Mouse (Mus musculus): Measurements from ENCODE around the gene Cd79b.
"Not testable (repeated sequence)": the region's sequence is repeated elsewhere in the genome, so short reads cannot be mapped to it uniquely, and the experiment has no call there.

Gene Cd79b

DNA sequence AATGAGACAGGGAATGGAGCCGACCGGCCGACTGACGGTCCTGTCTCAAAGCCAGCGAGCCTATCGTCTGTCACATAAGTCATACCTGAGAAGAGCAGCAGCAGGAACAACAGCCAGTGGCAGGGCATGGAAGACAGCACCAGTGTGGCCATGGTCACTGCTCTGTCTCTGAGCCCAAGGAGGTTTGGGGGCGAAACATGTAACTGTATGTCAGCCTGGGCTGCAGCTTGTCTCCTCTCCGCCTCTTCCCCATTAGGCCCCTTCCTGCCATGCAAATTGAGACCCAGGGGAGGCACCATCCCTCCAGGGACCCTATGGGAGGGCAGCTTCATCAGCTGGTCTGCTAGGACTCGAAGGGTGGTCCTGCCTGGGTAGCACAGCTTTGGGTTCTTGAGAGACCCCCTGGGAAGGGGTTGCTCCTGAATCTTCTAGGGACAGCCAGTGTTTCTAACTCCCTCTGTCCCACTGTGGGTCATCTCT is at the start of gene Cd79b:
TSS of gene Cd79b (minus strand) at position 430 of the 480 bp plus-strand sequence.
- CTCF ChIA-PET, result no interaction called here

DNA sequence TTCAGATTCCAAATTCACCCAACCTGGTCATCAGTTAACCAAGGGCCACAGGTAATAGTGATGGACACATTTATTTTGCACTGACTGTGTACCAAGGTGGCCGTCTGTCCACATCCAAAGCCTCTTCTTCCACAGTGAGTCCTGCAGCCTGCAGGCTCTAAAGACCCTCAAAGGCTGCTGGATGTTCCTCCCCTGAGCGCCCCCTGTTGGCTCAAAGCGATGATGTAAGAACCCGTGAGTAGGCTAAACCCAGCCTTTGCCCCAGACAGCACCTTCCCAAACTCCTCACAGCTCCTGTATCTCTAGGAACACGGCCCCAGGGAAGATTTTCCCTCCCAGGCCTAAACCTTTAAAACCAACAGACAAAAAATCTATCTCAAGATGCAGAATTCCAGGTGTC is 44.8 kb upstream of the Cd79b start:
- CTCF ChIA-PET, result no interaction called here

DNA sequence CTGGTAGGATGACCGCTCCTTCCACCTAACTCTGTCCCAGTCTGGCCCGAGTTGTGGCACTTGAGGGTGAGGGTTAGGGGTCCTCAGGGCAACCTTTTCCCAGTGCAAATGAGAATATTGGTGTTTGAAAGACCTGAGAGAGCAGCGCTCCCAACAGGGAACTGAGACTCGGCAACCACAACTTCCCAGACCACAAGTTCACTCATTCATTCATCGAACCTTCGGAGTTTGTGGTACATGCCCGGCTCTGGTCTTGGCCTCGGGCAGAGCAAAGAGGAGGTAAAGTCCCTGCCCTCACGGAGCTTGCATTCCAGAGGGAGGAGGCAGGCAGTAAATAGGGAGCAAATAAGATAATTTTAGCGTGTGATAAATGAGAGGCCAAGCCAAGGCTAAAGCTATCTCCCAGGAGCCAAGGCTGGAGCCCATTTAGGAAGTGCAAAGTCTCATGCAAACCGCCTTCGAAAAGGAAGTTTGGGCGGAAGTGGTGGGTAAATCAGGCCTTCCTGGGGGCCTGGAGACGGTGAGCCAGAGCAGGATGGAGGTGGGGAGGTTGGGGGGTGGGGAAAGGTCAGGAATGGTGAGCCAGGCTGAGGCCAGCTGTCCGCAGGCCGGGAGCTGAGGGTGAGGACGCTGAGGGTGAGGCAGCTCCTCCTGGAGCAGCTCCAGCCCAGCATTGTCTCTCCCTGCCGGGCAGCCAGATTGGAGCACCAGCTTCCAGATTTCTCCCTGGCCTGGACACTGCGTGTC is 41.0 kb upstream of the Cd79b start:
- CTCF ChIA-PET, result interaction anchor here (0.7 to 1.1 kb wide), 3 partner anchors 9 to 11 kb away, joined by 3 read pairs; partner anchors contain the start of gene Prr29

DNA sequence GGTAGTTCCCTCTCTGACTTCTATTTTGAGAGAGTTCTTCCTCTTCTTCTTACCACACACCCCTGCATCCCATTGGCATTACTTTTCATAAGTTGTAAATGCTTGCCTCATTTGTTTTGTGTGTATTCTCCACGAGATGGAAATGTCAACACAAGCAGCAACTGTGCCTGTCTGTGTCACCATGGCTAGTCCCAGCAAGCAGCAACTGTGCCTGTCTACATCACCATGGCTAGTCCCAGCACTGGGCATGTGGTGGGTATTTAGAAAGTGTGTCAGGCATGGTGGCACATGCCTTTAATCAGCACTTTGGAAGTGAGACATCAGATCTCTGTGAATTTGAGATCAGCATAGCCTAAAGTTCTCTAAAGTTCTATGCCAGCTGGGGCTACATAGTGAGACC is 39.6 kb upstream of the Cd79b start:
- CTCF ChIA-PET, result no interaction called here

DNA sequence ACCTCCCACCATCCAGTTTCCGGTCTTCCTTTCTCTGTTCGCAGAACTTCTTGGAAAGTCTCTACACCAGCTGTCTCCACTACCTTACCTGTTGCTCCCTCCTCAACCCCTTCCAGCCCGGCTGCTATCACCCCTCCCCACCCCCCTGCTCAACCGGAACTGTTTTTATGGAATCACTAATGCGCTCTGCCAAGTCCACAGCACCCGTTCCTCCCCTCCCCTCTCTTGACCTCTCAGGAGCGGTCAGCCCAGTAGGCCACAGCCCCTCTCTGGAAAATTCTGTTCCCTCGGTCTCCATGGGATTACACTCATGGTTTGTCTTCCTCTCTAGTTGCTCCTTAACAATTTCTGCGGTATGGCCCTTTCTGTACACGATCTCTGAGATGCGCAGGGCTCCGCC is 38.6 kb upstream of the Cd79b start, which contains the start of gene Scn4a:
TSS of gene Scn4a (minus strand) at position 101 of the 400 bp plus-strand sequence.
- CTCF ChIA-PET, result interaction anchor here (0.6 kb wide), 1 partner anchor 268 kb away, joined by 3 read pairs; no protein-coding TSS in a partner anchor

DNA sequence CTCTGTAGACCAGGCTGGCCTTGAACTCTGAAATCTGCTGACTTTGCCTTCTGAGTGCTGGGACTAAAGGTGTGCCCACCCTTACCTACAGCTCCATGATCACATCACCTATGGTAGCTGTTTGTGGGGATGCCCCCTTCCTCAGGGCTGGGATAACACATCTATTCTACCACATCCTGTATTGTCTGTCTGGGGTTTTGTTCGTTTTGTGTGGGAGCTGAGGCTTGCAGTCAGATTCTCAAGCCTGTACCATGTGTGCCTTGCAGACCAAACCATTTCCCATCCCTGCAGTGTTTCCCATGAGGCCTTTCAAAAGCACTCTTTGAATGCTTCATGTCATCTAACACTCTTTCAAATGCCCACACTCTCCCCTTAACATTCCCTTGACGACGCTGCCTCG is 37.4 kb upstream of the Cd79b start:
- CTCF ChIA-PET, result no interaction called here

DNA sequence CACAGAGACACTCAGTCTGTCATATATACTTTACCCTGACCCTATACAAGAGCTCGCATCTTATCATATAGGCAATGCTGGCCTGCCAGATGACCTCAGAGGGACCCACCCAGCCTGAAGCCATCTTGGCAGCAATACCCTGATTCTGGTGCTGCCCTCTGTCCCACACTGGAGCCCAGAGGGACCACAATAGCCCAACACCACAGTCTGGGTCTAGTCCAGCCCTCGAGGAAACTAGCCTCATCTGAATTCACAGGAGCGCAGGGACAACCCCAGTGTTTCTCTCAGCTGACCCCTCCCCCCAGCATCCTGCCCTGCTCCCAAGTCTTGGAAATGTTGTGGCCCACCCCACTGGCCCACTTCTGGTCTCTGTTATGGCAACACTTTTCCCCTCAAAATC is 36.7 kb upstream of the Cd79b start:
- CTCF ChIA-PET, result no interaction called here

DNA sequence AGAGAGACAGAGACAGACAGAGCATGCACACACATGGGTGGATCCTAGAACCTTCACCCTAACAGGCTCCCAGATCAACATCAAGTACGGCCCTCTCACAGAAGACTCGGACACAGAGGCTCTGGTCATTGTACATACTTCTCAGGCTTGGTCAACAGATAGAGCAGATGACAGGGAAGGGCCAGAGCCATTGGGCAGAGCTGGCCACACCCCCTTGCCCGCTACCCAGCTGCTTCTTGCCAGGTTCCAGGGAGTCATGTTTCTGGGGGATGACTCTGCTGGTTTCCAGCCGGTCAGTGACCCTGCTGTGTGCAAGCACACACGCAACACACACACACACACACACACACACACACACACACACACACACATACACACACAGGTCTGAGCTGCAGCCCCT is 36.3 kb upstream of the Cd79b start:
- CTCF ChIA-PET, result no interaction called here

DNA sequence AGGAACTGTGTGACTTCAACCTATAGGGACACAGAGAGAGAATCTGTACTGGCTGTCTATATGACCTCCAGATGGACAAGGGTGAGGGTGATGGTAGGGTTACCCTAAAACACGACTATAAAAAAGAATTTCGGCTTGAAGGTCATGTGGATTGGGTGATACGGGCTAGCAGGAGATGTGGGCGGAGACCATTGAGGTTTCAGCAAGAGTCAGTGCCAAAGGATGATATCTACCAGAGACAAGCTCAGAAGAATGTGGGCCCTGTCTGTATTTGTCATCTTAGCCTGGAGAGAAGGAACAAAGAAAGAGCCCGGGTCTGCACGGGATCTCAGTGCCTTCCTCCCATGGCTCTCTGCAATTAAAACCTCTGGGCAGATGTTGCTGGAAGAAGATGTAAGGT is 35.2 kb upstream of the Cd79b start:
- CTCF ChIA-PET, result no interaction called here

DNA sequence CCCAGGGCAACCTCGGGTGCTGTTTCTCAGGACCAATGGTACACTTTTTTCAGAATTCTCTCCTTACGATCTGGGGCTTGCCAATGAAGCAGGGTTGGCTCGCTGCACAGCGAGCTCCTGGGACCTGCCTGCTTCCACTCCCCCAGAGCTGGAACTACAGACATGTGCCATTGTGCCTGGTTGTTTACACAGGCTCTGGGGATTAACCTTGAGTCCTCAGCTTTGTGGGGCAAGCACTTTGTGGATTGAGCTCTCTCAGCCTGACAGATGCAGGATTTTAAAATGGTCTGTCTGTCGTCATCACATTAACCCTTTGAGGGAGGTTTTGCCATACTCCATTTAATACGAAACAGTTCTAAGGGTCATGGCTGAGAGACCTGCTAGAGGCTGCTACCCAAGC is 30.3 kb upstream of the Cd79b start:
- CTCF ChIA-PET, result interaction anchor here (0.8 to 1.0 kb wide), 2 partner anchors 11 to 59 kb away, joined by 3 read pairs; no protein-coding TSS in a partner anchor

DNA sequence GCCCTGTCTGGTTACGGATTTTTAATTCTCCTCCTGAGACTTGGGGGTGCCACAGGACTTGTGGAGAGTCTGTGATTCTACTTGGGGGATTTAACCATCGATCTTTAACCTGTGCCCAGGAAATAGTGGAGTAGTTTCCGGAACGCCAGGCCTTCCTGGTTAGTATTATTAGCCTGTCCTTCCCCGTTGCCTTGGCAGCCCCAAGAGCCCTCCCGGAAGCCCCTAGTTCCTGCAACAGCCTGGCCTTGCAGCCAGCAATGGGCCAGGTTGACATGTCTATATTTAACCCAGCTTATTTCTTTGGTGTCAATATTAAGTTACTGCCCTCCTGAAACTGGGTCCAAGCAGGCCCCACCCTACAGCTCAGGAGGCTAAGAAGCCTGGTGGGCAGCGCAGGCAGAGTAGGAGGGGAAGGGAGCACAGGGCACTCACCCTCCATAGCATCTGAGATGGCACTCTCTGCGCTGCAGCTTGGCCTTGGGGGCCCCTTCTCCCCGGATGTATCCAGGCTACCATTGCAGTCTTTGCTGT is 26.5 kb upstream of the Cd79b start:
- CTCF ChIA-PET, result no interaction called here

DNA sequence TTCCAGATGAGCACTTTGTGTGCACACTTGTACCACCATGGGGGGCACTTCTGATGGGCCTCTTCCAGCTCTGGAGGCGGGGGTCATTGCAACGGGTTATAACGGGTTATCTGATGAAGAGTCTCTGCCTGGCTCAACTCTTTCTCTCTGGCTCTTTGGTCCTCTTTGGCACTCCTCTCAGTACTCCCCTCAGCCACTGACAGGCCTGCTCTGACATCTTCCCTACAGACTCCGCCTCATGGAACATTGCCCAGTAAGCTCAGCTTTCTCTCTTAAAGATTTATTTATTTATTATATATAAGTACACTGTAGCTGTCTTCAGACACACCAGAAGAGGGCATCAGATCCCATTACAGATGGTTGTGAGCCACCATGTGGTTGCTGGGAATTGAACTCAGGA is 24.8 kb upstream of the Cd79b start:
- CTCF ChIA-PET, result not testable (repeated sequence)

DNA sequence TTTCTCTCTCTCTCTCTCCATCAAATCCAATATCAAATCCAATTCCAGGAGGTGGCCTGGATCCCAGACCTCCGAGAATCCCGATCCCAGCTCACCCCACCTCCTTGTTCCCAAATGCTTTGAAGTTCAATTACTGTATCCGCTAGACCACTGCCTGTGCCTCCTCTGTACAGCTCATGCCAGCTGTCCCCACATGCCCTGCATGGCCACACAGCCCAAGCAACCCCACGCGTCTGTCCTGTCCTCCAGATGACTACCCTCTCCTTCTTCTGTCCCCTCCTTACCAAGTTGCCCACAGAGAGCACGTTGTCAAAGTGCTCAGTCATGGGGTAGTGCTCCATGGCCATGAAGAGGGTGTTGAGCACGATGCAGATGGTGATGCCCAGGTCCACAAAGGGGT is 24.3 kb upstream of the Cd79b start:
- CTCF ChIA-PET, result no interaction called here

DNA sequence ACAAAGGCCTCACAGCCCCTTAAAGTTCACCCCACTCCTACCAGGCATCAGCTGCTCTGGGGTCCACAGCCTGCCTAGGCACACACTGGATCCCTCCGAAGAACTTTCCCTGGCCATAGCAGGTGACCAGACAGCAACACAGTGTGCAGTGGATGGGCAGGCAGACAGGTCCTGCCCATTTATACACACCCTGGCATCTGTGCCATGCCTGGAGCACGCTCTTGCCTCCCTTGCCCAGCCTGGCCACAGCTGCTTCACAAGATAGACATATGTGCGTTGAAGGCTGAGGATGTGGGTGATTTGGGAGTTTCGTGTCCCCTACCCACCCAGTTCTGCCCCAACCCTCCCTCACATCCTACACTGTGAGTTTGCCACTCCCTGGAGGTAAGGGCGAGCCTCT is 23.5 kb upstream of the Cd79b start:
- CTCF ChIA-PET, result no interaction called here

DNA sequence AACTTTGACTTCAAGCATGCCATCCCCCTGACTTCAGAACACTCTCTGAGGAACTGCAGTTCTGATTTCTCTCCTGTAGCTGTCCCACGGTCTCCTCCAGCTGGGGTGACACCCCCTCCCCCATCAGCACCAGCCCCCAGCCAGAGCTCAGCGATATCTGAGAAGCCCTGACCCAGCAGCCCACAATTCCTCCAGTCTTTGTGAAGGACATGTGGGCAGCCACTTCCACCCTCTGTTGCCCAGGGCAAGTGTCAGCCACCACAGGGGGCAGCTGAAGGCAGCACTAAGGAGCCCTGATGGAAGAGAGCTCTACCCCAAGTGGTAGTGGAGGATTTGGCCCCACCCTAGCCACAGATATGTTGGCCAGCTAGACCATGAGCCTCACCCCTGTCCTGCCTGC is 19.5 kb upstream of the Cd79b start:
- CTCF ChIA-PET, result interaction anchor here (0.6 to 2.4 kb wide), 4 partner anchors 26 to 57 kb away, joined by 3 to 10 read pairs (median 6); no protein-coding TSS in a partner anchor

DNA sequence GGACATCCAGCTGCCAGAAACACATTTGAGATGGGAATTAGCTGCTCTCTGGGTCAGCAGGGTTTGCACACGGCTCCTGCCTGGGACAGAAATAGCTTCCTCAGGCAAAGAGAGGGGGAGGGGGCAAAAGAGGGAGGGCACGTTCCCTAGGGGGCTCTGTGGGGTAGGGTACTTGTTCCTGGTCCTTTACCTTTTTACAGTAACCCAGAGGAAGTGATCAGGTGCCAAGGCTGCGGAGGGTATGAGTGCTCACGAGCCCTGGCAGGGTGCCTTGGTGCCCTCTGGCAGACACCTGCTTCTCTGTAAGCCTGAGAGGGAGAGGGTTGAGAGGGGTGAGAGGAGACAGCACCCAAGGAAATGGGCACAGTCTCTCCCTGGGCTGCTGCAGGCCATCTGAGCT is 17.9 kb upstream of the Cd79b start:
- CTCF ChIA-PET, result interaction anchor here (2.4 kb wide), 1 partner anchor 59 kb away, joined by 9 read pairs; no protein-coding TSS in a partner anchor

DNA sequence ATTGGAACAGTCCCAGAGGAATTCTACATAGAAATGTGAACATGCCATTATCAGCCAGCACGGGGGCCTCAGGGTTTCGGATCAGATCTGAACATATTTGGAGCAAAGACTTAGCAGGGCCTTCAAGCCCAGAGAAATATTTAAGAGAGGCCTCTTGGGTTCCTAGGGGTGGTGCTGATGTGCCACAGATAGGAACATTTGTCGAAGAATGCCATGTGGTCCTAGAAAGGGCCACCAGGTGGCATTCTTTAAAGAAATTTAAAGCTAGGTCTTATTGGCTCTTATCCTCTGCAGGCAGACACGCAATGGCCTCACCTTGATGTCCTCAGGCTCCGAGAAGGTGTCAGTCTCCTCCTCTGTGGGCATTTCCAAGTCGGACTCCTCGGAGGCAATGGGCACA is 15.1 kb upstream of the Cd79b start:
- CTCF ChIA-PET, result interaction anchor here (0.6 to 1.2 kb wide), 2 partner anchors 18 to 61 kb away, joined by 3 to 4 read pairs; no protein-coding TSS in a partner anchor

DNA sequence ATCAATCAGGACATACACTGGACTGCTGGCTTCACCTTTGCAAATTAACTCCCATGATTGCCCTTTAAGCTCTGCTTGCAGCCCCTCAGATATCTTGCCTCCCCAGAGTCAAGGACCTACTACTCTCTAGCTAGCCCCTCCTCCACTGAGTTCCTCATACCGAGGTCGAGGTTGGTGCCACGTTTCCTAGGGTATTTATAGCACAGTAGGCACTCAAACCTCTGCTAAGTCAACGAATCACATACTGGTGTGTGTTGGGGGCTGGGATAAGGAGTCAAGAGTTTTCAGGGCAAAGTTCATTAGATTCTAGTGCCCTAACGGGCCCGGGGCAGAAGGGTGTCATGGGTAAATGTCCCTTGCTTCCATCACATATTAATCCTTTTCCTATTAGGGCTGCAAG is 14.6 kb upstream of the Cd79b start:
- CTCF ChIA-PET, result interaction anchor here (0.6 to 1.2 kb wide), 2 partner anchors 17 to 62 kb away, joined by 3 to 4 read pairs; no protein-coding TSS in a partner anchor

DNA sequence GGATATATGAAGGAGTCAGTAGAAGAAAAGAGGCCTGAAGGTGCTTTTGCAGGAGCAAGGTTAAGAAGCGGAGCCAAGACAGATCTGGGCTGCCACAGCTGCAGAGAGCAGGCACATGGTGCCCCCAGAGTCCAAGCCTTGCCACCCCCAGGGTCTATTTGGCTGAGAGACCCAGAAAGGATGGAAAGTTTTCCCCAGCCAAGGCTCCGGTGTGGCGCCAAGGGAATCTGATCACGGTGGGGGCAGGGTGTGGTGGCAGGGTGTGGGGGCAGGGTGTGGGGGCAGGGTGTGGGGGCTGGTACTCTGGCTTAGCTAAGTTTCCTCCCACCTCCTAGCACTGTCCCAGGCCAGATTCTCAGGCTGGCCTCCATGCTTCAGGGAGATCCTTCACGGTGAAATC is 14.0 kb upstream of the Cd79b start:
- CTCF ChIA-PET, result no interaction called here

DNA sequence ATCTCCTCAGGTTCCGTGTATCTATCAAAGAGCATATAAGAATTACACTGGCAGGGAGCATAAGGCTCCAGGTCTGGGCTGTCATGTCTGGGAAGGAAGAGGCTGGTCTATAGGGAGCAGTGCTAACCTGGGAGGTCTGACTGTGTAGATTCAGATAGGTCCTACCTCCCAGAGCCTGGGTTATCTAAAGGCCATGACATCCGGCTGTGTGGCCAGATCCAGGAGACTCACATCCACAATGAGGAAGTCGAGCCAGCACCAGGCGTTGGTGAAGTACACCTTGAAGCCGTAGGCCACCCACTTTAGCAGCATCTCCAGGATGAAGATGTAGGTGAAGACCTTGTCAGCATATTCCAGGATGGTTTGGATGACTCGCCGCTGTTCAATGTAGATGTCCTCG is 11.9 kb upstream of the Cd79b start:
- CTCF ChIA-PET, result no interaction called here

DNA sequence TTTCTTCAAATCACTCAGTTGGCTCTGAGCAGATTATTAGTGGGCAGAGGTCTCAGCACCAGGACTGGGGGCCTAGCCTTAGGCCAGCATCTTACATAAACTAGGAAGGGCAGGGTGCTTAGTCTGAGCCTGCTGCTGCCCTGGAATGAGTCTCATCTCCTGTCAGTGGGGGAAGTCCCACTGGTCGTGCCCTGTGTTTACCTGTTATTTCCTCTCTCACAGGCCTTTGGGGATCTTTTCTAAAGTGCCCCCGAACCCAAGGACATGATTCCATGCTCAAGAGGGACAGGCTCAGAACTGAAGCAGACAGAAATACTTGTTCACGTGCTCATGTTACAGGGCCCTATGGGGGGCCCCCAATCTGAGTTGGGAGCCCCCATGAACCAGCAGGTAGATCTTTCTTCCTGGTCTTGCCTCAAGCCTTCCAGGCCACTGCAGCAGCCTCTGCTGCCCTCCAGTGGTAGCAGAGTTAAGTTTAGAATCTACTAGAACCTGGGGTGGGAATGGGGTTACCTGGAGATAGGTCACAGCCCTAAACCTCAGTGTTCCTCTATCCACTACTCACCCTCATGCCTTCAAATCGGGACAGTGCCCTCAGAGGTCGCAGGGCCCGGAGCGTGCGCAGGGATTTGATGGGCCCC is 11.1 kb upstream of the Cd79b start:
- CTCF ChIA-PET, result interaction anchor here (0.5 to 1.2 kb wide), 3 partner anchors 13 to 591 kb away, joined by 6 to 10 read pairs (median 6); no protein-coding TSS in a partner anchor

DNA sequence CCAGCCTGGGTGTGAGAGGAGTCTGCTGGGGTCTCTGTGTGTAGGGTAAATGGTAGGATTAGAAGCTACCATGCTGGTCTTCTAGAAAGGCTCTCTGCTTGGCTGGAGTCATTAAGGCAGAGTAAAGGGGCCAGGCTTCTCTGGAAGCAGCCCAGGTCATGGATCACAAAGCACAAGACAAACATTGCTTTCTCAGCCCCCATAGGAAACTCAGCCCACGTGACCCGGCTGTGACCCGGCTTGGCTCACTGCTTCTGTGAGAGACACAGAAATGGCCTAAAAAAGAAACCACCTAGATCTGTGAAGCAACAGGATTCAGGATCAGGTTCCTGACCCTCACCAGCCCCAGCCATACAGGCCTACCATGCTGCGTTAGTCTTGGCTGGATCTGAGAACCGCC is 10.3 kb upstream of the Cd79b start:
- CTCF ChIA-PET, result interaction anchor here (1.1 to 1.2 kb wide), 2 partner anchors 12 to 21 kb away, joined by 6 to 10 read pairs; no protein-coding TSS in a partner anchor
